Mouse (Mus musculus) stomach, embryonic 14.5 days (tissue): Measurements from ENCODE around the gene Lypd5. TPM values are rescaled to one million over a fixed set of nuclear protein-coding genes. Genes with fewer than 3 reads are reported as not detected.
"Not testable (repeated sequence)": the region's sequence is repeated elsewhere in the genome, so short reads cannot be mapped to it uniquely, and the experiment has no call there.

Experiments used
- ATAC-seq: fragments of 200-750 bp; cut with Nextera tagmentation; 2 replicates; pipeline ENCODE4 v1.8.0; 2017; ENCODE audit warnings: low read depth, moderate TSS enrichment; ENCODE audit not compliant: insufficient number of reproducible peaks, insufficient read depth, low FRiP score
- H3K27ac ChIP-seq: fragments of 300-500 bp; sonication (generic); 2 replicates; pipeline ENCODE4 v1.5.1; 2014; ENCODE audit warnings: mild to moderate bottlenecking, low read length, moderate library complexity, mixed read lengths
- H3K27me3 ChIP-seq: fragments of 300-500 bp; sonication (generic); 2 replicates; pipeline ENCODE4 v1.6.1; 2014; ENCODE audit warnings: low read length, control low read depth, mixed read lengths; ENCODE audit not compliant: control insufficient read depth, insufficient read depth
- H3K36me3 ChIP-seq: fragments of 300-500 bp; sonication (generic); 2 replicates; pipeline ENCODE4 v1.6.1; 2014; ENCODE audit warnings: mild to moderate bottlenecking, control low read depth, low read length, moderate library complexity, mixed read lengths; ENCODE audit not compliant: control insufficient read depth, insufficient read depth
- H3K4me1 ChIP-seq: fragments of 300-500 bp; sonication (generic); 2 replicates; pipeline ENCODE4 v1.6.1; 2014; ENCODE audit warnings: low read length, control low read depth, mixed read lengths; ENCODE audit not compliant: control insufficient read depth, insufficient read depth
- H3K4me2 ChIP-seq: fragments of 300-500 bp; sonication (generic); replicated peaks from 2 replicates; pipeline ENCODE4 v1.6.1; 2014; ENCODE audit warnings: low read depth, low read length, control low read depth
- H3K4me3 ChIP-seq: fragments of 300-500 bp; sonication (generic); 2 replicates; pipeline ENCODE4 v1.5.1; 2014; ENCODE audit warnings: low read depth, low read length, control low read depth
- H3K9ac ChIP-seq: fragments of 300-500 bp; sonication (generic); replicated peaks from 2 replicates; pipeline ENCODE4 v1.6.1; 2014; ENCODE audit warnings: low read depth, mild to moderate bottlenecking, control low read depth, low read length, moderate library complexity, mixed read lengths
- H3K9me3 ChIP-seq: fragments of 300-500 bp; sonication (generic); 2 replicates; pipeline ENCODE4 v1.6.1; 2016; ENCODE audit warnings: low read depth, low read length, control low read depth; ENCODE audit not compliant: control insufficient read depth
- WGBS: fragments of 180-500 bp; shearing (Covaris S2); extraction: QIAGEN DNeasy Blood & Tissue Kit; methylation state at CpG from one replicate; pipeline ENCODE4 v1.1.7; 2014; 5-methylcytosine and 5-hydroxymethylcytosine counted together
- polyA plus RNA-seq: library from polyadenylated mRNA; unstranded; fragments of >200 nt; fragmentation: Nextera tagmentation; extraction: Ambion mirVana; gene quantifications from 2 replicates; pipeline ENCODE4 v1.2.1, GENCODE M21; 2014

Lypd5 gene
- polyA plus RNA-seq, 1 experiment from 2014 or later, result not detected

DNA sequence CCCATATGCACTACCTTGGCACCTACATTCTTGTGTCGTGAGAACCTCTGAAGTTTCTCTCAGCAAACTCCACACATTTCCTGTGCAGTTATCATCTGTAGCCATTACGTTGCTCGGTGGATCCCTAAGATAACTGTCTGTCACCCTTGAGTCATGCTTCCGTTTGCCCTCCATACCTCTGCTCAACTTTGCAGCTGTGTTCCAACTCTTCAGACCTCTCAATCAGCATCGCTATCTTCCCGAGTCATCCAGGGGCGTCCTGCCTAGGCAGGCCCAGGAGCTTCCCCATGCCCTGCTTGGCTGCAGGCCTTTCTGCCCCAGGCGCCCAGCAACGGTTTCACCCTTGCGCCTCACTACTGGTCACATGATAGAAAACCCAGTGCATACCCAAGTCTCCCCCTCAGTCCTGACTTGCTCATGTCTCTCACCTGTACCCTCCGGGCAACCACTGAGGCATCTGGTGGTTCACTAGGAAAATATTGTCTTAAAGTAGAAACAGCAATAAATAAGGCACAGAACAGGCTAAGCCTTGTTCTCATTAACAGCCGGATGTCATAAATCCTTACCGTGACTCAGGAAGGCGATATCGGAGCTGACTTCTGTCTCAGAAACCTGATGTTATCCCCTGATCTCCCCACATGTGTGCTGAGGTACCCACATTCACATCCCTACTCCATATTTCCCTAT, 45.6 kb downstream of the Lypd5 start:
- Histone ChIP-seq H3K4me1 (peaks cover 19% of the 10 kb centered on the region), H3K27ac (no peak overlapping the region), H3K36me3 (no peaks in the 10 kb centered on the region), H3K4me3 (no peak overlapping the region), H3K9me3 (no peaks in the 10 kb centered on the region), H3K4me2 (no peak overlapping the region), H3K9ac (no peak overlapping the region), H3K27me3 (no peaks in the 10 kb centered on the region)
- no peak for ATAC-seq
- 74% methylated on average over 15 of the region's 15 CpGs for WGBS

DNA sequence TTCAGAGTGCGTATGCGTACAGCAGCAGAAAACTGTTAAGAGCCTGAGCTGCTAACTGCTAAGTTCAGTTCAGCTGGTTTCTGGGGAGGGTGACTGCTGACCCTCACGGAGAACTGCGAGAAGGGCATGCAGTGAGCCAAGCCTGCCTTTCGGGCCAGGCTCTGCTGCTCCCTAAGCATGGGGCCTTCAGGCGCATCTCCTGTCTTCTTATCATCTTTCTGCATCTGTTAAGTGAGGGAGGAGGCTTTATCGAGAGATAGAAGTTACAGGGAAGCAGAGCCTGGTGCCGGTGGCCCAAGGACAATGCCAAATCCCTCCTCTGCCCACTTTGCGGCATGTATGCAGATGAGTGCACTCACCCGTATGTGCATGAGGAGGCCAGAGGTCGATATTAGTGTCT, 47.8 kb downstream of the Lypd5 start:
- Histone ChIP-seq H3K27ac (no peak overlapping the region), H3K4me1 (peaks cover 8% of the 10 kb centered on the region), H3K9ac (no peak overlapping the region), H3K4me2 (no peak overlapping the region), H3K4me3 (no peak overlapping the region), H3K9me3 (no peaks in the 10 kb centered on the region), H3K27me3 (no peaks in the 10 kb centered on the region), H3K36me3 (no peaks in the 10 kb centered on the region)
- no peak for ATAC-seq
- 61% methylated on average over 11 of the region's 11 CpGs for WGBS

DNA sequence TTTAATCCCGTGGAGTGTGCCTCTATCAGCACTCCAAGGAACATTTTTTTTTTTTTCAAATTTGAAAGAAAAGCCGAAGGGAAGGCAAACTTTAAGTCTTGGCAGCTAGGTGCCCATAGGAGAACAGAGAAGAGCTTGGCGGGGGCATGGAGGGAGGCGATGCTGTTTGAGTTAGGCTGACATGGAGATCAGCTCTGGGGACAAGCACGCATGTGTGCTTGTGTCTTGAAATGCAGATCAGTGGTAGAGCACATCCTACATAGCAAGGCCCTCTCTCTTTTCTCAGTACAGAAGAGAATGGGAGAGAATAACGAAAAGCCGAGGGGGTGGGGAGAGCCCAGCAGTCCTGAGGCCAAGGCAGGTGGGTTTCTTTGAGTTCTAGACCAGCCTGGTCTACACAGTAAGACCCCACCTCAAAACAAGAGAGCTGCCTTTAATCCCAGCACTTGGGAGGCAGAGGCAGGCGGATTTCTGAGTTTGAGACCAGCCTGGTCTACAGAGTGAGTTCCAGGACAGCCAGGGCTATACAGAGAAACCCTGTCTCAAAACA, 49.4 kb downstream of the Lypd5 start:
- no peak overlapping the region for H3K27ac ChIP-seq
- H3K4me2 ChIP-seq, result no peak overlapping the region
- WGBS, result 93% methylated on average over 8 of the region's 8 CpGs

DNA sequence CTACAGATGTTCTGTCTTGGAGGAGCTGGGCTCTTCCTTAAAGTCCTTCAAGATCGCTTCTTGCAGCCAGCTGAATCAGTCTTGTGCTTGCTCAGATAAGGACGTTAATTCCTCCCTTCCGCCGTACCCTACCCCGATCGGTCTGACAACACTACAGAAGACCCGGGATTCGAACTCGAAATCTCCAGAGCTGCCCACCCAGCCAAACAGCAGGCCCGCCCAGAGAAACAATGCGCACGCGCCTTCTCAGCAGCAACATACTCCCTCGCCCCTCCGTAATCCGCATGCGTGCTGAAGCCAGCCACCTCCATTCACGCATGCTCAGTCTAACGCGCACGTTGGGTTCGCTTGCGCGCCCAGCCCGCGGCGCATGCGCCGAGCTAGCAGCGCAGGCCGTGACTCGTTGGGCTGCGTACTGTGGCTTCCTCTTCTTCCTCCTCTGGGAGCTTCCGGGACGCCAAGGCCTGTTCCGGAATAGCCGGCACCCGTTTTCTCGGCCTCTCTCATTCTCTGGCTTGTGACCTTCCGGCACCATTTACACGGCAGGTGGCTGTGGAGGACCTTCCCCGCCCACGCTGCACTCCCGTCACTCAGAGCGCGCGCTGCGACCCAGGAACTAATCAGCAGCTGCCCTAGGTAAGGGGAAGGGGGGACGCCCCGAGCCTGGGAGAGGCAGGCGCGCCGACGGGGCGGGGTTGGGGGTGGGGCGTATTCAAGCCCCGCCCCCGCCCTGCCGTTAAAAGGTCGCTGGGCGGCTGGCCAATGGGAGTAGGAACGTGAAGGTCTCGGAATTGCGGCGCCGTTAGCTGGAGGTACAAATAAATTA, 50.5 kb downstream of the Lypd5 start, which contains the start of gene Smg9:
Smg9 (plus strand) TSS at position 364 of the 826 bp plus-strand sequence.
- H3K4me2 ChIP-seq, result peak within 1 kb of the TSS; percentile 44
- ATAC-seq, result peak; percentile 95
- H3K9me3 ChIP-seq, result no peaks in the 10 kb centered on the region
- 2% methylated on average over 66 of the region's 66 CpGs for WGBS
- H3K36me3 ChIP-seq, result peaks cover 2% of the 10 kb centered on the region; the same call in 1 of the 2 replicates
- peak within 1 kb of the TSS; percentile 96 for H3K27ac ChIP-seq
- peak within 1 kb of the TSS; percentile 34; the same call in 1 of the 2 replicates for H3K9ac ChIP-seq
- peak within 1 kb of the TSS; percentile 55 for H3K4me3 ChIP-seq
- no peaks in the 10 kb centered on the region for H3K27me3 ChIP-seq
- H3K4me1 ChIP-seq, result peaks cover 6% of the 10 kb centered on the region

More for the DNA sequence above, 49.4 kb downstream of the Lypd5 start:
- H3K9ac ChIP-seq, result no peak overlapping the region
- no peaks in the 10 kb centered on the region for H3K27me3 ChIP-seq
- no peak for ATAC-seq
- no peaks in the 10 kb centered on the region for H3K9me3 ChIP-seq
- H3K4me1 ChIP-seq, result peaks cover 6% of the 10 kb centered on the region
- H3K36me3 ChIP-seq, result peaks cover 2% of the 10 kb centered on the region; the same call in 1 of the 2 replicates
- no peak overlapping the region; the same call in 1 of the 2 replicates for H3K4me3 ChIP-seq

DNA sequence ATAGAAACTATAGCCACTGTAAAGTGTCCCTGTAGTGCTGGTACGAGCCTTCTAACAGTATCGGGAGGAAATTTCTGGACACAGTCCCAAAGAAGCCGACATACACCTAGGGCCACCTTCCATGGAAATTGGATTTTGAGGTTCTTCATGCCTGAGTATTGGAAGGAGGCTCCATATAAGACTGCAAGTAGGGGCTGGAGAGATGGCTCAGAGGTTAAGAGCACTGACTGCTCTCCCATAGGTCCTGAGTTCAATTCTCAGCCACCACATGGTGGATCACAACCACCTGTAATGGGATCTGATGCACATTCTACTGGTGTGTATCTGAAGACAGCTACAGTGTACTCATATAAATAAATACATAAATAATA, 51.1 kb downstream of the Lypd5 start:
- WGBS, result 10% methylated on average over 3 of the region's 3 CpGs
- Histone ChIP-seq H3K4me1 (peaks cover 6% of the 10 kb centered on the region), H3K36me3 (peaks cover 4% of the 10 kb centered on the region; the same call in 1 of the 2 replicates), H3K9me3 (no peaks in the 10 kb centered on the region), H3K4me2 (peak overlapping the region; percentile 44), H3K27me3 (no peaks in the 10 kb centered on the region), H3K27ac (peak overlapping the region; percentile 96), H3K9ac (peak overlapping the region; percentile 34; the same call in 1 of the 2 replicates), H3K4me3 (peak overlapping the region; percentile 55)
- no peak; the same call in 1 of the 2 replicates for ATAC-seq

DNA sequence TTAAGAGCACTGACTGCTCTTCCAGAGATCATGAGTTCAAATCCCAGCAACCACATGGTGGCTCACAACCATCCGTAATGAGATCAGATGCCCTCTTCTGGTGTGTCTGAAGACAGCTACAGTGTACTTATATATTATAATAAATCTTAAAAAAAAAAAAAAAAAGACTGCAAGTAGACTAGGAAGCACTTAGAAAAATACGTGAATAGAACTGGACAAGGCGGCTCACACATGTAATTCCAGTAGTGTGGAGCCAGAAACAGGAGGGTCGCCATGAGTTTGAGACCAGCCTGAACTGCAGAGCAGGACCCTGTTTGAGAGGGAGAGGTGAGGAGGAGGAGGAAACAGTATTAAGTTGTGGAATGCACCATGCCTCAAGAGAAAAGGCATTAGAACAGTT, 51.5 kb downstream of the Lypd5 start:
- not testable (repeated sequence) for ATAC-seq, H3K36me3 ChIP-seq, H3K9me3 ChIP-seq, H3K4me2 ChIP-seq, H3K27ac ChIP-seq, H3K9ac ChIP-seq, H3K27me3 ChIP-seq, H3K4me3 ChIP-seq, H3K4me1 ChIP-seq
- WGBS, result 90% methylated on average over 4 of the region's 4 CpGs

DNA sequence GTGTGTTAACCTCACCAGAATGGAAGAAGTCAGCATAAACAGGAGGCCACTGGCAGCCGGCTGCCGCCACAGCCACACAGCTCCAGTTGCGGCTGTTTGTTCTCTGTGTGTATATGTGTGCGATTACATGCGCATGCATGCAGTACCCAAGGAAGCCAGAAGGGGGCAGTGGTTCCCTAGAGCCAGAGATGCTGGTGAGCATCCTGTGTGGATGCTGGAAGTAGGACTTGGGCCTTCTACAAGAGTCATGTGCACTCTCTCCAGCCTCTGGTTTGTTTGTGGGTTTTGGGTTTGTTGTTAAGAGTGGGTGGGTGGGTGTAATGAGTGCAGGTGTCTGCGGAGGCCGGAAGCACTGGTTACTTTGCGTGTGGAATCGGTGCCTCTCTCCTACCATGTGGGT, 53.9 kb downstream of the Lypd5 start:
- no peaks in the 10 kb centered on the region for H3K27me3 ChIP-seq
- no peak for ATAC-seq
- no peak overlapping the region for H3K27ac ChIP-seq
- H3K4me3 ChIP-seq, result no peak overlapping the region
- no peaks in the 10 kb centered on the region for H3K9me3 ChIP-seq
- H3K4me1 ChIP-seq, result peaks cover 3% of the 10 kb centered on the region
- H3K36me3 ChIP-seq, result peaks cover 11% of the 10 kb centered on the region; the same call in 1 of the 2 replicates
- no peak overlapping the region for H3K4me2 ChIP-seq
- H3K9ac ChIP-seq, result no peak overlapping the region
- 100% methylated on average over 9 of the region's 9 CpGs for WGBS
